Mouse (Mus musculus): ENCODE measurements around the gene Stx8. TPM values are rescaled to one million over a fixed set of nuclear protein-coding genes. Genes with fewer than 3 reads are reported as not detected.

The Stx8 gene
- polyA plus RNA-seq, 1 experiment from 2014 or later, result 59.7 TPM

DNA sequence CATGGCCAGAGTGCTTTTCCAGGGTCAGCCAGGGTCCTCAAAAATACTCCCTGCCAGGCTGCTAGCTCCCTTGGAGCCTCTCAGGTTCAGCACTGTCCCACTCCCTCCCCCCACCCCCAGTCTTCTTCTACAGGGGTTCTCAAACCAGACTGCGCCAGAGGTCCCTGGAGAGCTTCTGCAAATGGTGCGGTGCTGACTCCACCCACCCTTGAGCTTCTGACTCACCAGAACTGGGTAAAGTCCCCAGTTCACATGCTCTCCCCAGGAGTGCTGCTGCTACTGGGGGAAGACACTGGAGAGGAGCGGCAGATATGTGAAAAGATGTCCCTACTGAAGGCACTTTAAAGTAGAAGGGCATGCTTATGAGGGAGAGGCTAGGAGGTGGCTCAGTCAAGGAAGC, 247.9 kb downstream of the Stx8 start:
- no peak overlapping the region for H3K27ac ChIP-seq
- H3K9me3 ChIP-seq, result no peaks in the 10 kb centered on the region
- no peak overlapping the region for H3K9ac ChIP-seq
- ATAC-seq, result no peak
- no peaks in the 10 kb centered on the region for H3K27me3 ChIP-seq (replicated peaks)
- no peaks in the 10 kb centered on the region for H3K36me3 ChIP-seq
- H3K4me1 ChIP-seq (replicated peaks), result peaks cover 40% of the 10 kb centered on the region
- H3K4me3 ChIP-seq (replicated peaks), result no peak overlapping the region
- WGBS, result 56% methylated on average over 3 of the region's 3 CpGs
- no peak overlapping the region for H3K4me2 ChIP-seq (replicated peaks)

DNA sequence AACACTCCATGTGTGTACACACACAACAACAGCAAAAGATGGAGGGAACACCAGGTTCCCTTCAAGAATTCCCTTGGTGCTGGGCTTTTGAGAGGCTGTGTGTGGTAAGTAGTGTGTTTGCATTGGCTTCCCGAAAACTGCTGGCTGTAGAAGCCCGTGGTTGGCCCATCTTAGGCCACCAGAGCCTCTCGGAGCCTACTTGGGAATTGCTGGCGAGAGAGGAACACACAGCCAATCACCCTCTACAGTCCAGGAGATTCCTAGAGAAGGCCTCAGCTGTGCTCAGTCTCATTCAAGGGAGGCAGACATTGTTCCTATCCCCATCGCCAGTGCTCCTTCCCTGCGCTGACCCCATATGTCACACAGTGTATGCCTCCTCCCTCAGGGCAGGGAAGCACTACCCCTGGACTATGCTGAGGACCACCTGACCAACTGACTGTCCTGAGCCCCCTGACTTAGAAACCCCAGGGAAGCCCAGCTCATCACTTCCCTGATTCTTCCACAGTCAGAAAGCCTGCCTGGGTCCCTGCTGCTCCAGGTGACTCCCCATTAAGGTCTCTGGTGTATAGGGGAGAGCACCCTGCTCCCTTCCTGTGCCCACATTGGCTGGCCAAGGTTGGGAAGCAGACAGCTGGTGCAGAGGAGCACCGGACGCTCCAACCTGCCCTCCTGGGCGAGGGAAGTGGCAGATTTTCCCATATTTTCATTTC, 248.7 kb downstream of the Stx8 start:
- no peak for ATAC-seq
- H3K36me3 ChIP-seq, result no peaks in the 10 kb centered on the region
- H3K27ac ChIP-seq, result no peak overlapping the region
- no peak overlapping the region for H3K4me2 ChIP-seq (replicated peaks)
- H3K4me1 ChIP-seq (replicated peaks), result peaks cover 37% of the 10 kb centered on the region
- no peaks in the 10 kb centered on the region for H3K27me3 ChIP-seq (replicated peaks)
- H3K9ac ChIP-seq, result no peak overlapping the region
- H3K4me3 ChIP-seq (replicated peaks), result no peak overlapping the region
- H3K9me3 ChIP-seq, result no peaks in the 10 kb centered on the region
- 79% methylated on average over 9 of the region's 9 CpGs for WGBS

DNA sequence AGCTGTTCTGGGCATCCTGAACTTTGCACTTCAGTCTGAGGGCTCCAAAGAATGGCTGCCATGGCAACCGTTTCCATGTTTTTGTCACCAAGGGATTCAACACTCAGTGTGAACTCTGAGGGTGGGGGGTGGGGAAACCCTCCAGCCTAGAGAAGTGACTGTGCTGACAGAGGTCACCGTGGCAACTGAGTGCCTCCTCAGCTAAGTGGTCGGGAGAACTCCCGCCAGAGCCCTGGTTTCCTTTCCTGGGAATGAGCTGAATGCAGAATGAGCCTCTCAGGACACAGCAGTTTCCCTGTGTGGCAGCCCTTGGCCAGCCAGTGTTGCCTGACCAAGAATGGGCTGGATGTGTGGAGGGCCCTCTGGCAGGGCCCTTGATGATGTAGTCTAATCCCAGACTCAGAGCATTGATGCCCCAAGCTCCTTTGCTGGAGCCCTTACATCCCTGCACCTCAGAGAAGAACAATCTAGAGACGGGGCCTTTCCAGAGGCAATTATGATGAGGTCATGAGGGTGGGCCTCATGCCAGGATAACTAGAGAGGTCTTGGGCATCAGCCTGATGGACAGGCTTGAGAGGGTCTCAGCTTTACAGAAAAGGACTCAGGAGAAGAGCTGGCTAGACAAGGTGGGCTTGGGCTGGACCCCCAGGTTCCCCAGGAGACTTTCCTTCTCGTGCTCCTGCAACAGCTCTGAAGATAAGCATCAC, 249.4 kb downstream of the Stx8 start:
- peaks cover 37% of the 10 kb centered on the region for H3K4me1 ChIP-seq (replicated peaks)
- H3K4me2 ChIP-seq (replicated peaks), result no peak overlapping the region
- H3K9ac ChIP-seq, result no peak overlapping the region
- H3K36me3 ChIP-seq, result no peaks in the 10 kb centered on the region
- no peaks in the 10 kb centered on the region for H3K27me3 ChIP-seq (replicated peaks)
- H3K4me3 ChIP-seq (replicated peaks), result no peak overlapping the region
- no peak overlapping the region for H3K27ac ChIP-seq
- H3K9me3 ChIP-seq, result no peaks in the 10 kb centered on the region
- 39% methylated on average over 6 of the region's 6 CpGs for WGBS
- no peak for ATAC-seq

DNA sequence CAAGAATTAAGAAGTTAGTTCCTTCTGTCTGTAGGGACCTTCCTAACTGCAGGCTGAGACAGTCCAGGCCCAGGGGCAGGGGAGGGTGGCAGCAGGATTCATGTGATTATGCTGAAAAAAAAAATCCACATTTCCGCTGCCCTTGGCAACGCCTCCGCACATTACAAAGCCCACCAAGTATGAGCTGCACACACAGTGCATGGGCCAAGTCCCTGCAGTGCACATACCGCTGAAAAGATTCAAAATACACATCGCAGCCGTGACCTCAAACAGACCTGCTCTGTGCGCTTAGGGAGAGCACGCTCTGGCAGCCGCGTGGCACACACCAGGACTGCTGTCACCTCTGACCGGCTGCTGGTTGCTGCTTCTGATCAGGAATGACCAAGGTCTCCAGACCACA, 250.0 kb downstream of the Stx8 start:
- no peaks in the 10 kb centered on the region for H3K9me3 ChIP-seq
- no peak overlapping the region for H3K9ac ChIP-seq
- H3K4me3 ChIP-seq (replicated peaks), result no peak overlapping the region
- WGBS, result 45% methylated on average over 11 of the region's 11 CpGs
- peaks cover 37% of the 10 kb centered on the region for H3K4me1 ChIP-seq (replicated peaks)
- H3K4me2 ChIP-seq (replicated peaks), result no peak overlapping the region
- peak; percentile 18; the same call in 1 of the 2 replicates for ATAC-seq
- no peaks in the 10 kb centered on the region for H3K36me3 ChIP-seq
- H3K27ac ChIP-seq, result no peak overlapping the region
- H3K27me3 ChIP-seq (replicated peaks), result no peaks in the 10 kb centered on the region

DNA sequence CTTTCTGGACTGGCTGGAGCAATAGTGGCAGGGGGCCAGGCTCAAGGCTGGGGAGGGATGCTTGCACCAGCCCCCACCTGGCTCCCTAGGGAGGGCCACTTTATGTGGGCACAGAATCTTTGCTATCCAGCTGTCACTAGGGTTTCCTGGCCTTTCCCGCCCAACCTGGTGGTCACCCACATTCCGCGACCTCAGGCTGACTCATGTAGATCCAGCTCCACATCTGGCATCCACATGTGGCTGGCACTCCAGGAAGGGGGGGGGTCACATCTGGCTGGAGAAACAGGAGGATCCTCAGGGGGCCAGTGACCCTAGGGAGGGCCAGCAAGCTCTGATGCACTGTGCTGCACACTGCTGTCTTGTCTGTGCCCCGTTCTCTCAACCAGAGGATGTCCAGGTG, 254.7 kb downstream of the Stx8 start:
- H3K27ac ChIP-seq, result no peak overlapping the region
- H3K36me3 ChIP-seq, result no peaks in the 10 kb centered on the region
- no peak for ATAC-seq
- H3K9ac ChIP-seq, result no peak overlapping the region
- WGBS, result 80% methylated on average over 4 of the region's 4 CpGs
- H3K4me3 ChIP-seq (replicated peaks), result no peak overlapping the region
- H3K4me2 ChIP-seq (replicated peaks), result no peak overlapping the region
- no peaks in the 10 kb centered on the region for H3K27me3 ChIP-seq (replicated peaks)
- H3K4me1 ChIP-seq (replicated peaks), result 0 out of 2 replicates have a peak, but pooled peaks cover 10% of the 10 kb centered on the region
- H3K9me3 ChIP-seq, result no peaks in the 10 kb centered on the region

DNA sequence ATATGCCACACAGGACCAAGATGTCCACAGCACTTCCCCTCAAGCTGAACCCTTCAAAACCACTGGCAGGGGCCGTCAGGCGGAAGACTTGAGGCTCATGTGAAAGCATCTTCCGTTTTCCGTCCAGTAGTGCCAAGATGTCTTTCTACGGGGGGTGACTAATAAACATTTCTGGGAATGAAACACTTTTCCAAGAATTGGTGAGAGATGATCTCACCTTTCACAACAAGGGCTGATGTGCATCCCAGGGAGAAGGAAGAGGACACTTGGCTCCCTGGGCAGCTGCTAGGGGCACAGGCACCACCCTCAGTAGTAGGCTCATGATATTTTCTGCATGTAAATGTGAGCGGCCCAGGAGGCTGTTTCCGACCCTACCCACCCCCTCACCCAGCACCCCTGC, 256.2 kb downstream of the Stx8 start:
- H3K9me3 ChIP-seq, result no peaks in the 10 kb centered on the region
- 89% methylated on average over 7 of the region's 7 CpGs for WGBS
- H3K27ac ChIP-seq, result no peak overlapping the region
- no peak overlapping the region for H3K4me2 ChIP-seq (replicated peaks)
- no peak for ATAC-seq
- no peak overlapping the region for H3K4me3 ChIP-seq (replicated peaks)
- H3K27me3 ChIP-seq (replicated peaks), result no peaks in the 10 kb centered on the region
- no peaks in the 10 kb centered on the region for H3K4me1 ChIP-seq (replicated peaks)
- no peaks in the 10 kb centered on the region for H3K36me3 ChIP-seq
- H3K9ac ChIP-seq, result no peak overlapping the region

GRCm38 (mm10) chr11:68223143-68223542, 257.1 kb downstream of the Stx8 start:
- H3K9me3 ChIP-seq, result no peaks in the 10 kb centered on the region
- no peaks in the 10 kb centered on the region for H3K36me3 ChIP-seq
- H3K27ac ChIP-seq, result no peak overlapping the region
- H3K9ac ChIP-seq, result no peak overlapping the region
- H3K4me1 ChIP-seq (replicated peaks), result no peaks in the 10 kb centered on the region
- H3K4me3 ChIP-seq (replicated peaks), result no peak overlapping the region
- H3K27me3 ChIP-seq (replicated peaks), result no peaks in the 10 kb centered on the region
- 59% methylated on average over 13 of the region's 13 CpGs for WGBS
- ATAC-seq, result no peak
- no peak overlapping the region for H3K4me2 ChIP-seq (replicated peaks)

DNA sequence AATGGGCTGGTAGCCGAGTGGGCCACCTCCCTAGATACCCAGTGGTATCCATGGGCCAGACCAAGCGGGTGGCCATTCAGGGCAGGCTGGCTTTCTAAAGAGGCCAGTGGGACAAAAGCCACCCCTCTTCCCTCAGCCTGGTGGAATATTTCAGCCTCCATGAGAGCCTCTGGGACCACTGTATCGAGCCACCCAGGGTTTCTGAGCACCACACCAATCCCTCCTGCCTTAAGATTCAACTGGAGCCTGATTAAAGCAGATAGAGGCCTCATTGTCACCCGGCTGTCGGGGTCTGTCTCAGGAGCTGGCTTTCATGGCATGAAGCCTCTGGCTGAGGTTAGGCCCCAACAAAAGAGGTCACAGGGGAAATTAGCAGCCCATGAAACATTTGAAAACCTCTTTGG, 260.7 kb downstream of the Stx8 start:
- Histone ChIP-seq H3K4me1 (replicated peaks) (0 out of 2 replicates have a peak, but pooled peaks cover 2% of the 10 kb centered on the region), H3K27ac (no peak overlapping the region), H3K9me3 (no peaks in the 10 kb centered on the region), H3K4me3 (replicated peaks) (no peak overlapping the region), H3K4me2 (replicated peaks) (no peak overlapping the region), H3K36me3 (no peaks in the 10 kb centered on the region), H3K27me3 (replicated peaks) (no peaks in the 10 kb centered on the region), H3K9ac (no peak overlapping the region)
- 77% methylated on average over 5 of the region's 5 CpGs for WGBS
- ATAC-seq, result no peak

GRCm38 (mm10) chr11:68227837-68228236, 261.8 kb downstream of the Stx8 start:
- no peak for ATAC-seq
- no peak overlapping the region for H3K4me2 ChIP-seq (replicated peaks)

DNA sequence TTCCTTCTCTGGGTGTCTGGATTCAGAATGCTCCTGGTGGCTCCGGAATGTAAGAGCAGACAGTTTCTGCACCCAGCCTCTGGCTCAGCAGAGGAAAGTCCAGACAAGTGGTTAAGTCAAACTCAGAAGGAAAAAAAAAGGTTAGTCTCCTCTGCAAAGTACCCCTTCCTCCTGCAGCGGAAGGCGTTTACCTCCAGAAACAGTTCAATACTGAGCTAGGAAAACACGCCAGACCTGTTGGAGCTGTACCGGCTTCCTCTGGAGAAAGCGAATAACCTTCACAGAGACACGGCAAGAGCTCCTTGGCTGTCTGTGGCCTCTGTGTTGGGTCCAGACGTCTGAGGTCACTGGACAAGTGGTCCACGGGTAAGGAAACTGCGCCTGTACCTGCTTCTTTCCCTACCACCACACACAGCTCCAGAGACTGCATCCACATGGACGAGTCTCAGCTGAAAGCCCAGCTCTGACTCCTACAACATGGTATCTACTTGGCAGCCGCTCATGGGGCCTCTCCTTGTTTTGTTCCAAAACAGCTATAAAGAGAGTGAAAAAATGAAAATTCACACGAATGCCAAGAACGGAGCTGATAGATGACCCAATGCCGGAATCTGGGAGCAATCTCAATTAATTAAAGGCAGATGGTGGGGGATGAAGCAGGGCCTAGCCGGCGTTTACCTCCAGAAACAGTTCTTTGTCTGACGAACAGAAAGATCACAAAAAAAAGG, 263.1 kb downstream of the Stx8 start:
- Histone ChIP-seq H3K36me3 (no peaks in the 10 kb centered on the region), H3K27ac (no peak overlapping the region), H3K9ac (no peak overlapping the region), H3K4me2 (replicated peaks) (no peak overlapping the region), H3K27me3 (replicated peaks) (no peaks in the 10 kb centered on the region), H3K4me3 (replicated peaks) (no peak overlapping the region), H3K4me1 (replicated peaks) (0 out of 2 replicates have a peak, but pooled peaks cover 2% of the 10 kb centered on the region), H3K9me3 (no peaks in the 10 kb centered on the region)
- ATAC-seq, result no peak
- WGBS, result 47% methylated on average over 18 of the region's 18 CpGs

More at GRCm38 (mm10) chr11:68227837-68228236, 261.8 kb downstream of the Stx8 start:
- H3K9me3 ChIP-seq, result no peaks in the 10 kb centered on the region
- H3K4me3 ChIP-seq (replicated peaks), result no peak overlapping the region
- H3K4me1 ChIP-seq (replicated peaks), result 0 out of 2 replicates have a peak, but pooled peaks cover 2% of the 10 kb centered on the region
- no peaks in the 10 kb centered on the region for H3K27me3 ChIP-seq (replicated peaks)
- no peak overlapping the region for H3K27ac ChIP-seq
- 92% methylated on average over 6 of the region's 6 CpGs for WGBS
- H3K9ac ChIP-seq, result no peak overlapping the region
- no peaks in the 10 kb centered on the region for H3K36me3 ChIP-seq

GRCm38 (mm10) chr11:68231558-68231957, 265.6 kb downstream of the Stx8 start:
- Histone ChIP-seq H3K27ac (no peak overlapping the region), H3K9ac (no peak overlapping the region), H3K36me3 (no peaks in the 10 kb centered on the region), H3K4me3 (replicated peaks) (no peak overlapping the region), H3K9me3 (no peaks in the 10 kb centered on the region), H3K27me3 (replicated peaks) (no peaks in the 10 kb centered on the region), H3K4me2 (replicated peaks) (no peak overlapping the region), H3K4me1 (replicated peaks) (0 out of 2 replicates have a peak, but pooled peaks cover 2% of the 10 kb centered on the region)
- WGBS, result 94% methylated on average over 5 of the region's 5 CpGs
- no peak for ATAC-seq

GRCm38 (mm10) chr11:68233469-68233965, 267.5 kb downstream of the Stx8 start:
- 85% methylated on average over 9 of the region's 9 CpGs for WGBS
- H3K4me2 ChIP-seq (replicated peaks), result no peak overlapping the region

More at GRCm38 (mm10) chr11:68233469-68233965, 267.5 kb downstream of the Stx8 start:
- Histone ChIP-seq H3K9ac (no peak overlapping the region), H3K4me1 (replicated peaks) (0 out of 2 replicates have a peak, but pooled peaks cover 2% of the 10 kb centered on the region), H3K27ac (no peak overlapping the region), H3K27me3 (replicated peaks) (no peaks in the 10 kb centered on the region), H3K36me3 (no peaks in the 10 kb centered on the region), H3K9me3 (no peaks in the 10 kb centered on the region), H3K4me3 (replicated peaks) (no peak overlapping the region)
- no peak for ATAC-seq

Measured in intestine, embryonic 15.5 days (tissue).